Comparison of ENCODE assay signal across 8 mouse cellular contexts in the genomic region with DNA sequence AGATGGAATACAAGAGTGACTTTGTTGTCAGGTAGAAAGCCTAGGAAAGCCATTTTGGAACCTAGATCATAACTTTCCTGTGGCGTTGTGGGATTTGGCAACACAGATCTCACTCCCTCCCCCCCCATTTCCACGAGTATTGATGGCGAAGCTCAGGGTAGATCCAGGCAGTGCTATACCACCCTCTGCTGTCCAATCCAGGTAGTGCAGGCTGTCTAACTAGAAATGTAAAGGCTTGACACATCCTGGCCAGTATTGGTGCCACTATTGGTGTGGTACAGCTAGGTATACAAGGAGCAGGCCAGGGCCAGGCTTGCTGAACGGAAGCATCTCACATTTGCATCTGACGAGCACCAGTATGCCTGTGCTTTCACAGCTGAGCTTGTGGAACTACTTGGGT. TPM values are rescaled to one million over a fixed set of nuclear protein-coding genes. Genes with fewer than 3 reads are reported as not detected.
DNase-seq lines count a peak whose midpoint lies in the region; ATAC-seq and TF ChIP-seq lines count a peak whose summit lies in the region.

No protein-coding gene starts in this region.

- DNase-seq in Patski (ENCODE audit: low read depth, low spot score), result no peak
- peak; percentile 61 for DNase-seq in cerebellum, adult 11 months
- peak; percentile 86 for DNase-seq in forebrain, embryonic 14.5 days (ENCODE audit: low spot score)
- peak; percentile 93 for DNase-seq in layer of hippocampus, postnatal 10 days (ENCODE audit: low spot score in 2 of 2)
- peak; percentile 89 for DNase-seq in lung, postnatal 36 days
- DNase-seq in right cerebral cortex, adult 2 months (ENCODE audit: low spot score in 2 of 2), result peak; percentile 91 to 94
- peak; percentile 50 to 77 for DNase-seq in urinary bladder, postnatal 4 days (ENCODE audit: low spot score in 2 of 2)

- H3K9ac ChIP-seq in forebrain, embryonic 14.5 days (ENCODE audit: low read length), result no peak overlapping the region
- no peak overlapping the region for H3K9ac ChIP-seq in hindbrain, embryonic 13.5 days

- no peaks in the 10 kb centered on the region for H3K27me3 ChIP-seq in Patski
- H3K27me3 ChIP-seq in forebrain, embryonic 14.5 days (replicated peaks; ENCODE audit: control insufficient read depth, insufficient read depth, low read length), result no peaks in the 10 kb centered on the region
- no peaks in the 10 kb centered on the region for H3K27me3 ChIP-seq in hindbrain, embryonic 13.5 days

- H3K9me3 ChIP-seq in forebrain, embryonic 14.5 days (replicated peaks; ENCODE audit: control insufficient read depth, low read length), result no peaks in the 10 kb centered on the region
- no peaks in the 10 kb centered on the region for H3K9me3 ChIP-seq in hindbrain, embryonic 13.5 days

- no peaks in the 10 kb centered on the region for H3K4me1 ChIP-seq in forebrain, embryonic 14.5 days (ENCODE audit: control insufficient read depth, insufficient read depth, low read length)
- no peaks in the 10 kb centered on the region for H3K4me1 ChIP-seq in hindbrain, embryonic 13.5 days (replicated peaks)

- no peak for ATAC-seq in Patski
- peak; percentile 88 for ATAC-seq in forebrain, embryonic 14.5 days
- peak; percentile 58; the same call in 1 of the 2 replicates for ATAC-seq in hindbrain, embryonic 13.5 days (ENCODE audit: low FRiP score)

- peak; percentile 96 for TF ChIP-seq CTCF in Patski (IDR thresholded peaks at IDR 0.05)

- H3K27ac ChIP-seq in forebrain, embryonic 14.5 days (ENCODE audit: low read depth, low read length), result no peak overlapping the region
- H3K27ac ChIP-seq in hindbrain, embryonic 13.5 days, result no peak overlapping the region

- CTCF ChIA-PET in Patski (lab: Charles Lee), result interaction anchor here (0.7 to 3.5 kb wide), 12 partner anchors 9 to 163 kb away, joined by 3 to 46 read pairs (median 5); a partner anchor contains a TSS

- no peaks in the 10 kb centered on the region for H3K36me3 ChIP-seq in forebrain, embryonic 14.5 days (ENCODE audit: control insufficient read depth, insufficient read depth, low read length)
- no peaks in the 10 kb centered on the region for H3K36me3 ChIP-seq in hindbrain, embryonic 13.5 days

- in situ Hi-C loops in Patski (cut with MboI; ENCODE audit: low pct_unique_long_range_greater_than_20kb), result loop anchor here (5.0 to 25.0 kb wide), 3 partner anchors 149 to 724 kb away; no protein-coding TSS in a partner anchor

- WGBS in forebrain, embryonic 14.5 days, result 22% methylated on average over 5 of the region's 5 CpGs
- WGBS in hindbrain, embryonic 13.5 days, result 21% methylated on average over 5 of the region's 5 CpGs

- H3K4me2 ChIP-seq in forebrain, embryonic 14.5 days (ENCODE audit: low read length), result no peak overlapping the region
- H3K4me2 ChIP-seq in hindbrain, embryonic 13.5 days, result no peak overlapping the region

- POLR2A ChIA-PET in Patski (lab: Charles Lee), result no interaction called here

- H3K4me3 ChIP-seq in forebrain, embryonic 14.5 days (ENCODE audit: low read depth, low read length), result no peak overlapping the region
- H3K4me3 ChIP-seq in hindbrain, embryonic 13.5 days, result no peak overlapping the region

RNA-seq across cellular contexts. Expression of a gene that starts 18.6 kb away (rescaled TPM):
- 34.6 TPM for polyA plus RNA-seq in Patski (2021)
- polyA plus RNA-seq in forebrain, embryonic 14.5 days (2014; fragmentation: Nextera tagmentation; extraction: Ambion mirVana), result 1.4 and 3.0 TPM in 2 replicates
- polyA plus RNA-seq in hindbrain, embryonic 13.5 days (2015; fragmentation: Nextera tagmentation; extraction: Ambion mirVana), result 2.0 and 2.8 TPM in 2 replicates
- 1 to 10 TPM; 2.2 to 2.3 TPM for total RNA-seq in layer of hippocampus, postnatal 10 days (2021)

RNA-seq across cellular contexts. Expression of a gene that starts 55.3 kb away (rescaled TPM):
- 0.01 TPM for polyA plus RNA-seq in Patski (2021)
- 0.01 and 0.04 TPM in 2 replicates for polyA plus RNA-seq in forebrain, embryonic 14.5 days (2014; fragmentation: Nextera tagmentation; extraction: Ambion mirVana)
- polyA plus RNA-seq in hindbrain, embryonic 13.5 days (2015; fragmentation: Nextera tagmentation; extraction: Ambion mirVana), result 0.01 and 0.03 TPM in 2 replicates
- under 1 TPM; 0.09 TPM for total RNA-seq in layer of hippocampus, postnatal 10 days (2021)
